Mouse (Mus musculus) embryonic stem cell, embryonic (primary cell): Measurements from ENCODE around the gene Fam111a.

Source experiments
- CTCF ChIA-PET, 4 experiments: fragments of 300-600 bp in 2 of 4; fragments of 350-600 bp in 2 of 4; sonication (Branson Sonifier 250); formaldehyde crosslinking; loops; one replicate each; lab custom pipeline; 2022; ENCODE audit warnings: inconsistent platforms in 2 of 4; lab: Charles Lee
- POLR2A ChIA-PET, 4 experiments: fragments of 300-600 bp in 2 of 4; fragments of 350-600 bp in 2 of 4; sonication (Branson Sonifier 250); formaldehyde crosslinking; loops; one replicate each; lab custom pipeline; 2022; ENCODE audit warnings: antibody characterized with exemption in 4 of 4, inconsistent platforms in 1 of 4; lab: Charles Lee

The Fam111a gene

GRCm38 (mm10) chr19:12541644-12542043 lies 3.9 kb upstream of the Fam111a start:
- ChIA-PET POLR2A (interaction anchor here in 1 of 4 experiments (0.6 to 1.4 kb wide), 6 partner anchors 44 to 1313 kb away, joined by 3 to 4 read pairs (median 3); no protein-coding TSS in a partner anchor), CTCF (no interaction called here)

- POLR2A ChIA-PET: no interaction called here
- CTCF ChIA-PET: interaction anchor here in 1 of 4 experiments (0.7 kb wide), 1 partner anchor 10 kb away, joined by 3 read pairs; no protein-coding TSS in a partner anchor
Observed at GRCm38 (mm10) chr19:12549166-12549565, 3.6 kb downstream of the Fam111a start.

- ChIA-PET CTCF (interaction anchor here in 1 of 4 experiments (0.7 kb wide), 1 partner anchor 61 kb away, joined by 5 read pairs; no protein-coding TSS in a partner anchor), POLR2A (interaction anchor here in 2 of 4 experiments (0.7 to 1.0 kb wide), 2 partner anchors 21 to 62 kb away, joined by 3 to 8 read pairs; no protein-coding TSS in a partner anchor)
Observed at GRCm38 (mm10) chr19:12550005-12550942, 4.7 kb downstream of the Fam111a start.

GRCm38 (mm10) chr19:12556293-12556692 lies 10.8 kb downstream of the Fam111a start:
- ChIA-PET POLR2A (interaction anchor here in 1 of 4 experiments (1.1 kb wide), 1 partner anchor 17 kb away, joined by 3 read pairs; no protein-coding TSS in a partner anchor), CTCF (no interaction called here)

- POLR2A ChIA-PET: no interaction called here
- CTCF ChIA-PET: no interaction called here
Observed at GRCm38 (mm10) chr19:12558219-12558618, 12.7 kb downstream of the Fam111a start.

GRCm38 (mm10) chr19:12564197-12564596 lies 18.7 kb downstream of the Fam111a start:
- POLR2A ChIA-PET: interaction anchor here in 1 of 4 experiments (0.7 kb wide), 1 partner anchor 546 kb away, joined by 4 read pairs; no protein-coding TSS in a partner anchor

GRCm38 (mm10) chr19:12567011-12567410 lies 21.5 kb downstream of the Fam111a start:
- CTCF ChIA-PET: no interaction called here

More at GRCm38 (mm10) chr19:12564197-12564596, 18.7 kb downstream of the Fam111a start:
- CTCF ChIA-PET: no interaction called here

GRCm38 (mm10) chr19:12570866-12571265 lies 25.3 kb downstream of the Fam111a start:
- CTCF ChIA-PET: no interaction called here
- POLR2A ChIA-PET: no interaction called here

More at GRCm38 (mm10) chr19:12567011-12567410, 21.5 kb downstream of the Fam111a start:
- POLR2A ChIA-PET: no interaction called here

GRCm38 (mm10) chr19:12571687-12572086 lies 26.1 kb downstream of the Fam111a start:
- ChIA-PET POLR2A (no interaction called here), CTCF (no interaction called here)

GRCm38 (mm10) chr19:12572614-12573265 lies 27.2 kb downstream of the Fam111a start:
- POLR2A ChIA-PET: interaction anchor here in 3 of 4 experiments (0.7 to 2.4 kb wide), 10 partner anchors 11 to 223 kb away, joined by 3 to 11 read pairs (median 3); partner anchors contain the start of genes Lpxn (in 3 of the 3), Zfp91 (in 3 of the 3) and Dtx4 (in 1 of the 3)

GRCm38 (mm10) chr19:12573266-12574011 lies 27.9 kb downstream of the Fam111a start:
- ChIA-PET CTCF (interaction anchor here in 2 of 4 experiments (0.6 to 1.0 kb wide), 2 partner anchors 18 to 149 kb away, joined by 3 read pairs; no protein-coding TSS in a partner anchor), POLR2A (interaction anchor here in 3 of 4 experiments (0.5 to 2.4 kb wide), 16 partner anchors 9 to 247 kb away, joined by 3 to 11 read pairs (median 3); partner anchors contain the start of genes Lpxn (in 3 of the 3), Zfp91 (in 3 of the 3) and Dtx4 (in 1 of the 3))

More at GRCm38 (mm10) chr19:12572614-12573265, 27.2 kb downstream of the Fam111a start:
- CTCF ChIA-PET: interaction anchor here in 1 of 4 experiments (1.0 kb wide), 1 partner anchor 19 kb away, joined by 3 read pairs; no protein-coding TSS in a partner anchor

GRCm38 (mm10) chr19:12574012-12574407 lies 28.5 kb downstream of the Fam111a start:
- CTCF ChIA-PET: interaction anchor here in 1 of 4 experiments (0.6 kb wide), 1 partner anchor 148 kb away, joined by 3 read pairs; no protein-coding TSS in a partner anchor
- POLR2A ChIA-PET: interaction anchor here in 3 of 4 experiments (0.5 to 2.4 kb wide), 9 partner anchors 9 to 247 kb away, joined by 3 to 11 read pairs (median 3); partner anchors contain the start of genes Lpxn (in 2 of the 3), Zfp91 (in 2 of the 3) and Dtx4 (in 1 of the 3)

GRCm38 (mm10) chr19:12575107-12575506 lies 29.6 kb downstream of the Fam111a start:
- POLR2A ChIA-PET: interaction anchor here in 1 of 4 experiments (0.5 kb wide), 1 partner anchor 11 kb away, joined by 5 read pairs; no protein-coding TSS in a partner anchor
- CTCF ChIA-PET: no interaction called here

- CTCF ChIA-PET: no interaction called here
- POLR2A ChIA-PET: interaction anchor here in 1 of 4 experiments (0.5 kb wide), 1 partner anchor 10 kb away, joined by 5 read pairs; no protein-coding TSS in a partner anchor
Observed at GRCm38 (mm10) chr19:12575514-12575913, 30.0 kb downstream of the Fam111a start.

GRCm38 (mm10) chr19:12576639-12577038 lies 31.1 kb downstream of the Fam111a start:
- CTCF ChIA-PET: no interaction called here
- POLR2A ChIA-PET: no interaction called here

- ChIA-PET CTCF (no interaction called here), POLR2A (interaction anchor here in 1 of 4 experiments (1.1 to 2.6 kb wide), 2 partner anchors 11 to 44 kb away, joined by 3 to 7 read pairs; no protein-coding TSS in a partner anchor)
Observed at GRCm38 (mm10) chr19:12585310-12585709, 39.8 kb downstream of the Fam111a start.

- ChIA-PET POLR2A (interaction anchor here in 1 of 4 experiments (0.6 kb wide), 1 partner anchor 90 kb away, joined by 3 read pairs; no protein-coding TSS in a partner anchor), CTCF (interaction anchor here (1.0 to 2.5 kb wide), 11 partner anchors 9 to 159 kb away, joined by 3 to 21 read pairs (median 5); no protein-coding TSS in a partner anchor)
Observed at GRCm38 (mm10) chr19:12591908-12592307, 46.4 kb downstream of the Fam111a start.
